Mouse (Mus musculus): ENCODE measurements around the gene Otud7a.

- TF ChIP-seq POLR2A (IDR thresholded peaks at IDR 0.05; ENCODE audit: borderline replicate concordance, extremely low read depth, insufficient read depth, insufficient read length, poor library complexity, severe bottlenecking) (no peak), CTCF (IDR thresholded peaks at IDR 0.05; ENCODE audit: borderline replicate concordance, extremely low read depth, insufficient read depth, insufficient read length) (no peak)
These were observed 172.5 kb downstream of the Otud7a start for GRCm38 (mm10) chr7:63617018-63617417.

Data from brain, embryonic 14.5 days (tissue).